Mouse (Mus musculus): ENCODE results near the gene L3mbtl4. TPM values are rescaled to one million over a fixed set of nuclear protein-coding genes. Genes with fewer than 3 reads are reported as not detected.

L3mbtl4 gene
- polyA plus RNA-seq, 1 experiment: not detected

DNA sequence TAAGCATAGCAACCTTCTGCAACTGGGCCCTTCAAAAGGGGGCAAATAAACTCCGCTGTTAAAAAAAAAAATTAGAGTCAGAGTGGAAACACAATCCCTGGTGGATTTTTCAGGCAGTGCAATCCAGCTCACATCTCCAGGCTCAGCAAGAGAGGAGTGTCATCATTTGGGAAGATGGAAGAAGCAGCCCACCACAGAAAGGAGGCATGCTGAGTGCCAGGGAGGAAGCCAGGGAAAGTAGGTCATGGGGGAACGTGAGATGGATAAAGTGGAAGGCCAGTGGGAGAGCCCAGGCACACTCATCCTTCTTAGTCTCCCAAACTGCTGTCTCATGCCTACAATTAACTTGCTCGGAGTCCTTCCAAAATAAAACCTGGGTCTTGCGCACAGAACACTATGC lies 496.0 kb downstream of the L3mbtl4 start:
- Histone ChIP-seq H3K36me3 (ENCODE audit: control insufficient read depth, insufficient read depth, low read length) (no peaks in the 10 kb centered on the region), H3K4me3 (ENCODE audit: control insufficient read depth, insufficient read depth, low read length) (no peak overlapping the region), H3K27me3 (ENCODE audit: control insufficient read depth, insufficient read depth, low read length) (no peaks in the 10 kb centered on the region), H3K4me1 (replicated peaks; ENCODE audit: control insufficient read depth, insufficient read depth, low read length) (no peaks in the 10 kb centered on the region), H3K27ac (ENCODE audit: control insufficient read depth, insufficient read depth, low read length) (no peak overlapping the region)
- 97% methylated on average over 4 of the region's 4 CpGs for WGBS
- DNase-seq: no peak
- TF ChIP-seq CTCF (IDR thresholded peaks at IDR 0.05; ENCODE audit: borderline replicate concordance, control insufficient read depth, extremely low read depth, insufficient read depth, low read length, poor library complexity) (no peak), POLR2A (IDR thresholded peaks at IDR 0.05; ENCODE audit: control insufficient read depth, extremely low read depth, insufficient read depth, low read length, poor library complexity) (no peak)

DNA sequence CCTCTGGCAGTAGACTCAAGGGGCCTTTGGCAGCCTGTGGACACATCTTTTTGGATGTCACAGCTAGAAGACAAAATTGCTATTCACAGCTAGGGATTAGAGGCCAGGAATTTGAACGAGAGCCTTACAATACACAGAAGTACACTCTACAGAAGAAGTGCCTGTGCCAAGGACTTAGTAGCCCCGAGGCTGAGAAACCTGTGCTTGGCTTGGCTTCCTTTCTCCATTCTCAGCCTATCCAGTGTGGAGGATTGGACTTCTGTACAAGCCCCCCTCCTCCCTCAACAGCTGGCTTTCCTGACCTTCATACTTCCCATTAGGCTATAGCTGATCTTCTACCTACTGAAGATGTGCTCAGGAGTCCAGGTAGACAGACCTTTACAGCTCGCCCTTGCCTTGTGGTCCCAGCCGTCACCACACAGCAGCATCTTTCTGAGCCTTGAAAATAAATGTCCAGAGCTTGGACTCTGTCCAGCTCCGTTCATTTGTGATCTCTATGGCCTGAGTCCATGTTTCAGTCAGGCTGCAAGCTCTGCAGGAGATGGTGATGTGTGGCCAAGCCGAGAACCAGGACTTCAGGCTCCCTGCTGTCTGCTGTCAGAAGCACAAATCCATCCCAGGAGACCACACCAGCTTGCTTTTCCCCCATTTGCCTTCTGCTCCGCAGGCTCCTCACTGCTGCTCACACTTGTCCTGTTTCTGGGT lies 497.6 kb downstream of the L3mbtl4 start:
- no peaks in the 10 kb centered on the region for H3K4me1 ChIP-seq (replicated peaks; ENCODE audit: control insufficient read depth, insufficient read depth, low read length)
- no peak overlapping the region for H3K27ac ChIP-seq (ENCODE audit: control insufficient read depth, insufficient read depth, low read length)
- no peaks in the 10 kb centered on the region for H3K27me3 ChIP-seq (ENCODE audit: control insufficient read depth, insufficient read depth, low read length)
- TF ChIP-seq CTCF (IDR thresholded peaks at IDR 0.05; ENCODE audit: borderline replicate concordance, control insufficient read depth, extremely low read depth, insufficient read depth, low read length, poor library complexity) (no peak), POLR2A (IDR thresholded peaks at IDR 0.05; ENCODE audit: control insufficient read depth, extremely low read depth, insufficient read depth, low read length, poor library complexity) (no peak)
- H3K4me3 ChIP-seq (ENCODE audit: control insufficient read depth, insufficient read depth, low read length): no peak overlapping the region
- DNase-seq: no peak
- 74% methylated on average over 7 of the region's 7 CpGs for WGBS
- H3K36me3 ChIP-seq (ENCODE audit: control insufficient read depth, insufficient read depth, low read length): no peaks in the 10 kb centered on the region

- Histone ChIP-seq H3K4me3 (ENCODE audit: control insufficient read depth, insufficient read depth, low read length) (no peak overlapping the region), H3K27ac (ENCODE audit: control insufficient read depth, insufficient read depth, low read length) (no peak overlapping the region), H3K27me3 (ENCODE audit: control insufficient read depth, insufficient read depth, low read length) (no peaks in the 10 kb centered on the region), H3K36me3 (ENCODE audit: control insufficient read depth, insufficient read depth, low read length) (no peaks in the 10 kb centered on the region), H3K4me1 (replicated peaks; ENCODE audit: control insufficient read depth, insufficient read depth, low read length) (no peaks in the 10 kb centered on the region)
- 91% methylated on average over 4 of the region's 4 CpGs for WGBS
- TF ChIP-seq CTCF (IDR thresholded peaks at IDR 0.05; ENCODE audit: borderline replicate concordance, control insufficient read depth, extremely low read depth, insufficient read depth, low read length, poor library complexity) (no peak), POLR2A (IDR thresholded peaks at IDR 0.05; ENCODE audit: control insufficient read depth, extremely low read depth, insufficient read depth, low read length, poor library complexity) (no peak)
- no peak for DNase-seq
Observed at GRCm38 (mm10) chr17:68793741-68794140, 520.1 kb downstream of the L3mbtl4 start.

DNA sequence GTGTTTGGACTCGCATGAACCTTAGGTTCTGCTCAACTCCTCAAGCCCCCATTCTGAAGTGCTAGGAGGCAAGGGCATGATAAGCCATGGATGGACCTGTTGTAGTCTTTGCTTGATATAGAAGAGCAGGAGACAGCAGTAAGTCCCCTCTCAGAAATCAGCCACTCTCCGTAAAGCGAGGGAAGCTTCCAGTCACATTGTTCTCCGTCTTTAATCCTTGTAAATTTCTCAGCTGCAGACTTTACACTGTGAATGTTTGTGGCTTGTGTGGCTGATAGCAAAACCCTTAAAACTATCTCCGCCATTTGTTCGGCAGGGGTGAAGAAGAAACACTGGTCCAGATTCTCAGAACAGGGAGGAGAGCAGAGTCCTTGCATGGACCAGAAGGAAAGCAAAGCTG lies 552.7 kb downstream of the L3mbtl4 start, which contains the start of gene Tmem200c:
Gene Tmem200c (plus strand): TSS at position 301 of the 400 bp plus-strand sequence.
- DNase-seq: no peak
- Histone ChIP-seq H3K27ac (ENCODE audit: control insufficient read depth, insufficient read depth, low read length) (no peak within 1 kb of the TSS), H3K36me3 (ENCODE audit: control insufficient read depth, insufficient read depth, low read length) (no peaks in the 10 kb centered on the region), H3K27me3 (ENCODE audit: control insufficient read depth, insufficient read depth, low read length) (no peaks in the 10 kb centered on the region), H3K4me3 (ENCODE audit: control insufficient read depth, insufficient read depth, low read length) (no peak within 1 kb of the TSS), H3K4me1 (replicated peaks; ENCODE audit: control insufficient read depth, insufficient read depth, low read length) (no peaks in the 10 kb centered on the region)
- TF ChIP-seq POLR2A (IDR thresholded peaks at IDR 0.05; ENCODE audit: control insufficient read depth, extremely low read depth, insufficient read depth, low read length, poor library complexity) (no peak), CTCF (IDR thresholded peaks at IDR 0.05; ENCODE audit: borderline replicate concordance, control insufficient read depth, extremely low read depth, insufficient read depth, low read length, poor library complexity) (no peak)
- 93% methylated on average over 6 of the region's 6 CpGs for WGBS

Measured in thymus, adult 2 months (tissue).